Mouse (Mus musculus): ENCODE data around the gene Twsg1. TPM values are rescaled to one million over a fixed set of nuclear protein-coding genes. Genes with fewer than 3 reads are reported as not detected.

Gene Twsg1
- polyA plus RNA-seq, 1 experiment from 2014 or later: 112 TPM

- WGBS: 91% methylated on average over 7 of the region's 7 CpGs
- no peak for TF ChIP-seq CTCF (IDR thresholded peaks at IDR 0.05; ENCODE audit: low read depth)
- no peaks in the 10 kb centered on the region for H3K27me3 ChIP-seq (ENCODE audit: insufficient read depth, low read length)
Observed at GRCm38 (mm10) chr17:65930158-65930826, 20.7 kb downstream of the Twsg1 start.

DNA sequence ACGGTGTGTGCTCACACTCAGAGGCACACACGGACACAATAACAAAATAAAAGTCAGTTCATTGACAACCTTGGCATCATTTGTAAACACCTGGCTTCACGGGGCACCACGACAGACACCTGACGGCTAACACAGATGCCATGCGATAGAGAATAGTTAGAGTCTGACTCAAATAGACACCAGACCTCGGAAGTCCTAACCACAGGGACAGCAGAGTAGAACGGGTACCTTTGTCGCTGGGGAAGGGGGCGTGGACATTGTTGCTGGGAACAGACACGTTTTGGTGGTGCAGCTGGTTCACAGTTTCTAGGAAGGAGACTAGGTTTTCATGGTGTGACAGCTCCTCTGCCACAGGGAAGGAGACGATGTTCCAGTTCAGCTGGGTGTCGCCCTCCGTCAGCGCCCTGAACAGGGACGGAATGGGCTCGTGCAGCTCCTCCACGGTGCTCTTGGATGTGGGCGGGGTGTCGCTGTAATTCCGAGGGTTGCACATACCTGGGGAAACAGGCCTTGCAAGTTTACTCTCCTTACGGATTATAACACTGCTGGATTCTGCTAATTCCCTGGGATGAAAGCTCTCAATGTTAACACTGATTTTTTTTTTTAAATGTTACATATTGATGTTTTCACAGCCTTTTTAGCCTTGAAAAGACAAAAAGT lies 21.6 kb downstream of the Twsg1 start:
- no peak for TF ChIP-seq CTCF (IDR thresholded peaks at IDR 0.05; ENCODE audit: low read depth)
- Histone ChIP-seq H3K27ac (no peak overlapping the region), H3K36me3 (ENCODE audit: insufficient read depth, low read length) (peaks cover 36% of the 10 kb centered on the region), H3K4me2 (ENCODE audit: low read length) (no peak overlapping the region), H3K4me3 (replicated peaks; ENCODE audit: low read depth, low read length) (no peak overlapping the region), H3K9me3 (replicated peaks; ENCODE audit: low read length) (no peaks in the 10 kb centered on the region), H3K9ac (ENCODE audit: low read depth, low read length) (no peak overlapping the region), H3K27me3 (ENCODE audit: insufficient read depth, low read length) (no peaks in the 10 kb centered on the region), H3K4me1 (replicated peaks; ENCODE audit: insufficient read depth, low read length) (0 out of 2 replicates have a peak, but pooled peaks cover 3% of the 10 kb centered on the region)
- ATAC-seq (replicated peaks; ENCODE audit: low FRiP score, low read depth): no peak
- no peak for DNase-seq (ENCODE audit: low spot score)
- WGBS: 83% methylated on average over 22 of the region's 22 CpGs

More at GRCm38 (mm10) chr17:65930158-65930826, 20.7 kb downstream of the Twsg1 start:
- ATAC-seq (replicated peaks; ENCODE audit: low FRiP score, low read depth) (no peak), DNase-seq (ENCODE audit: low spot score) (no peak)
- H3K4me1 ChIP-seq (replicated peaks; ENCODE audit: insufficient read depth, low read length): 0 out of 2 replicates have a peak, but pooled peaks cover 3% of the 10 kb centered on the region
- H3K4me3 ChIP-seq (replicated peaks; ENCODE audit: low read depth, low read length): no peak overlapping the region
- H3K27ac ChIP-seq: no peak overlapping the region
- no peak overlapping the region for H3K4me2 ChIP-seq (ENCODE audit: low read length)
- peaks cover 32% of the 10 kb centered on the region for H3K36me3 ChIP-seq (ENCODE audit: insufficient read depth, low read length)
- no peak overlapping the region for H3K9ac ChIP-seq (ENCODE audit: low read depth, low read length)
- no peaks in the 10 kb centered on the region for H3K9me3 ChIP-seq (replicated peaks; ENCODE audit: low read length)

- H3K4me2 ChIP-seq (ENCODE audit: low read length): no peak overlapping the region
- no peak for ATAC-seq (replicated peaks; ENCODE audit: low FRiP score, low read depth)
- no peaks in the 10 kb centered on the region for H3K27me3 ChIP-seq (ENCODE audit: insufficient read depth, low read length)
- no peak overlapping the region for H3K27ac ChIP-seq
- H3K9ac ChIP-seq (ENCODE audit: low read depth, low read length): no peak overlapping the region
- H3K4me1 ChIP-seq (replicated peaks; ENCODE audit: insufficient read depth, low read length): 0 out of 2 replicates have a peak, but pooled peaks cover 3% of the 10 kb centered on the region
- TF ChIP-seq CTCF (IDR thresholded peaks at IDR 0.05; ENCODE audit: low read depth): no peak
- no peak for DNase-seq (ENCODE audit: low spot score)
- H3K9me3 ChIP-seq (replicated peaks; ENCODE audit: low read length): no peaks in the 10 kb centered on the region
- H3K36me3 ChIP-seq (ENCODE audit: insufficient read depth, low read length): peaks cover 32% of the 10 kb centered on the region
- 67% methylated on average over 4 of the region's 4 CpGs for WGBS
- H3K4me3 ChIP-seq (replicated peaks; ENCODE audit: low read depth, low read length): no peak overlapping the region
Observed at GRCm38 (mm10) chr17:65927077-65927476, 23.9 kb downstream of the Twsg1 start.

GRCm38 (mm10) chr17:65924218-65924617 lies 26.8 kb downstream of the Twsg1 start:
- no peak overlapping the region for H3K9ac ChIP-seq (ENCODE audit: low read depth, low read length)
- no peak overlapping the region for H3K4me3 ChIP-seq (replicated peaks; ENCODE audit: low read depth, low read length)
- peaks cover 31% of the 10 kb centered on the region for H3K36me3 ChIP-seq (ENCODE audit: insufficient read depth, low read length)
- H3K27me3 ChIP-seq (ENCODE audit: insufficient read depth, low read length): no peaks in the 10 kb centered on the region
- no peak for TF ChIP-seq CTCF (IDR thresholded peaks at IDR 0.05; ENCODE audit: low read depth)
- WGBS: 28% methylated on average over 5 of the region's 5 CpGs
- DNase-seq (ENCODE audit: low spot score) (peak; percentile 51), ATAC-seq (replicated peaks; ENCODE audit: low FRiP score, low read depth) (no peak)
- H3K4me1 ChIP-seq (replicated peaks; ENCODE audit: insufficient read depth, low read length): no peaks in the 10 kb centered on the region
- H3K27ac ChIP-seq: no peak overlapping the region
- no peak overlapping the region for H3K4me2 ChIP-seq (ENCODE audit: low read length)
- H3K9me3 ChIP-seq (replicated peaks; ENCODE audit: low read length): no peaks in the 10 kb centered on the region

DNA sequence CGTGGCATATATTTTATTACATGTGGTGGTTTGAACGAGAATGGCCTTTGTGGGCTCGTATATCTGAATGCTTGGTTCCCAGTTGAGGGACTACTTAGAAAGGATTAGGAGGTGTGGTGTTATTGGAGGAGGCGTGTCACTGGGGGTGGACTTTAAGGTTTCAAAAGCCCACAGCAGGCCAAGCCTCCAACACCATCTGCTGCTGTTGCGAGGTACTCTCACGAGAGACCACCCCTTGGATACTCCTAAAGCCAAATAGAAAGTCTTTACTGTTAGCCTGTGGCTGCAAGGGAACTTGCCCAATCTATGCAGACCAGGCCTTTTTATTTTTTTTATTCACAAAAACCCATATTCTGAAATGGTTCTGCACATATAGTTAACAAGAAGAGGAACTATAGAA lies 29.1 kb downstream of the Twsg1 start:
- no peak for ATAC-seq (replicated peaks; ENCODE audit: low FRiP score, low read depth)
- TF ChIP-seq CTCF (IDR thresholded peaks at IDR 0.05; ENCODE audit: low read depth): no peak
- H3K36me3 ChIP-seq (ENCODE audit: insufficient read depth, low read length): peaks cover 25% of the 10 kb centered on the region

GRCm38 (mm10) chr17:65919235-65919634 lies 31.8 kb downstream of the Twsg1 start:
- ATAC-seq (replicated peaks; ENCODE audit: low FRiP score, low read depth) (no peak), DNase-seq (ENCODE audit: low spot score) (no peak)
- no peak for TF ChIP-seq CTCF (IDR thresholded peaks at IDR 0.05; ENCODE audit: low read depth)
- no peaks in the 10 kb centered on the region for H3K9me3 ChIP-seq (replicated peaks; ENCODE audit: low read length)
- 0 out of 2 replicates have a peak, but pooled peaks cover 7% of the 10 kb centered on the region for H3K36me3 ChIP-seq (ENCODE audit: insufficient read depth, low read length)
- no peak overlapping the region for H3K4me3 ChIP-seq (replicated peaks; ENCODE audit: low read depth, low read length)
- H3K27ac ChIP-seq: no peak overlapping the region
- H3K27me3 ChIP-seq (ENCODE audit: insufficient read depth, low read length): no peaks in the 10 kb centered on the region
- H3K9ac ChIP-seq (ENCODE audit: low read depth, low read length): no peak overlapping the region
- 78% methylated on average over 3 of the region's 3 CpGs for WGBS
- H3K4me1 ChIP-seq (replicated peaks; ENCODE audit: insufficient read depth, low read length): 0 out of 2 replicates have a peak, but pooled peaks cover 3% of the 10 kb centered on the region
- H3K4me2 ChIP-seq (ENCODE audit: low read length): no peak overlapping the region

More for the DNA sequence above, 29.1 kb downstream of the Twsg1 start:
- Histone ChIP-seq H3K4me3 (replicated peaks; ENCODE audit: low read depth, low read length) (no peak overlapping the region), H3K27me3 (ENCODE audit: insufficient read depth, low read length) (no peaks in the 10 kb centered on the region), H3K27ac (no peak overlapping the region), H3K4me2 (ENCODE audit: low read length) (no peak overlapping the region), H3K9ac (ENCODE audit: low read depth, low read length) (no peak overlapping the region), H3K9me3 (replicated peaks; ENCODE audit: low read length) (no peaks in the 10 kb centered on the region), H3K4me1 (replicated peaks; ENCODE audit: insufficient read depth, low read length) (no peaks in the 10 kb centered on the region)
- WGBS: 88% methylated on average over 6 of the region's 6 CpGs
- no peak for DNase-seq (ENCODE audit: low spot score)
